Mouse (Mus musculus) heart, adult 11 months (tissue): ENCODE measurements around the gene Olfr420.
A peak's percentile ranks its signal among the peaks of the same experiment; 100 is the strongest.

ENCODE experiments used
- DNase-seq: peaks from one replicate; pipeline ENCODE4 v3.0.0; 2022

Gene Olfr420

DNA sequence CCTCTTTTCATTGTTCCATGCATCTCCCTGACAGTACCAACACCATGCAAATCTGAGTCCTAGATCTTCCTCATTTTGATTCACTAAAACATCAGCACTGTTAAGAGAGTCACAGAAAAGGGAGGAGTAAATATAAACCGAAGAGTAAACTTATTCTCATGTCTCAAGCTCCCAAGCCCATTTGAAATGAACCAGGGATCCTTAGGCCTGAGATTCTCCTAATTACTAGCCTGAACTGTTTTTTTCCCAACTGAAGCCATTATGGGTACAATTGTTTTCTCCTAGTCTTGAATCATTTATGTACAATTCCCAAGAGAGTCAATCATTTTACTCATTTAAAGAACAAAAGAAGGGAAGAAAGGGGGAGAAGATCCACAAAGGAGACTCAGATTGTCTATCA lies at the start of gene Olfr420:
Gene Olfr420 (plus strand): TSS at position 301 of the 400 bp plus-strand sequence.
- DNase-seq = no peak

DNA sequence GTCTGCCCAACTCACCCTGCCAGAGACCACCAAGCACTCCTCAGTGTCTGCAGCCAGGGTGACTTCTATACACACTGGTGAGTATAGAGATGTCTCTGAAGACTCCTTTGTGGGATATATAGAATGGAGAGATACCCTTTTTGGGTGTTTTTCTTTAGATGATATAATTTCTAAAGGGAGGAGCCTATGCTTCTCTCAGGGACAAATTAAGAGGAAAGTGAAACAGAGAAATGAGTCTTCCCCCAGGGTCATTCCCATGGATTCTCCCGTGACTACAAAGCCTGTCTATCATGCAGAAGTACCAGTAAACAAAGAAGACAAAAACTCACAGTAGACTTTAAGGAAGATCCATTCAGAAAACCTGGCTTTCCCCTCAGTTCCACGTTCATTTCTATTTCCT lies 34.4 kb upstream of the Olfr420 start, which contains the start of gene Olfr231:
Gene Olfr231 (minus strand): TSS at position 101 of the 400 bp plus-strand sequence.
- no peak for DNase-seq

DNA sequence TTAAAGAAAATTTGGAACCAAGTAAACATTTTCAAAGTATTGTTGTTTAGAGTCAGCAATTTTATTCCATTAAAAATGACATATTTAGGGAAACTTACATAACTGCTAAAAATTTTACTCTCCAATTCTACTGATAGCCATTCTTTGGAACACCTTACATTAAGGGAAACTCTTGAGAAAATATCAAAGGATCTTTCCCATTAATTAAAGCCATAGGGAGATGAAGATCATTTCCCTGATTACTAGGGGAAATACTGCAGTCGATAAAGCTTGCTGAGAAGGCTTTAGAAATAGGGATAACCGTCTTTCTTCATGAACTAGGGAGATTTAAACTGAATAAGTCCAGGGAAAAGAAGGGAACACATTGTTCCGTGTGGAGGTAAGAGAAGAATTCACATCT lies 24.2 kb upstream of the Olfr420 start, which contains the start of gene Olfr424:
Gene Olfr424 (plus strand): TSS at position 301 of the 400 bp plus-strand sequence.
- DNase-seq = no peak

DNA sequence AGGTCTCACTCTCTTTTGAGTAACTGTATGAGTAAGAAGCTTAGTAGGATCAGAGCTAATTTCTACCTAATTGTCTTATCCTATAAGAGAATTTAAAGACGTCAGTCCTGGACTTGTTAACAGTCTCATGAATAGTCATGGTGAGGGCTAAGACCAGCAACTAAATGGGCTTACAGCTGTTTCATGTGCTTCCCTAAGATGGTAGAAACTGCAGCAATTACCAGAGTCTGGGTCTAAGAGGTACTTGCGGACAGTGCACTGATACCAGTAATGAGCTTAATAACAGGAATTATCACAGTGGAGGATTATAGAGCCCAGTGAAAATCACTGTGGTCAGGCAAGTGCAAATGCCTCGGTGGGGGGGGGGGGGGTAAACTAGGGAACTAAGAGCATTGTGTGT lies 23.4 kb upstream of the Olfr420 start:
- no peak for DNase-seq

DNA sequence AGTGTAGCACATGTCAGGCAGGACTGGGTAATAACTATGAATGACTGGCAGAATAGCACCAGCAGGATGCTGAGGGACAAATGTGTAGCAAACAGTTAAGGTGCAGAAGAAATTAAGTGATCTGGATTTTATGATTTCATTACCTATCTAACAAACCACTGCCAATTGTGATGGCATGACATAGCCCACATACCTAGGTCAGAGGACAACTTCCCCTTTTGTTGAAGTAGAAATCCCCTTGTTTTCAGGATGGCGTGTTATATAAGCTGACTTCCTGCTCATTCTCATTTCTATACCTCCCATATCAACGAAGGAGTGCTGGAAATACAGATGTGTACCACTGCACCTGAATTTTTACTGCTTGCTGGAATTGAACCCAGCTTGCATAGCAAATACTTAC lies 14.0 kb upstream of the Olfr420 start:
- no peak for DNase-seq

DNA sequence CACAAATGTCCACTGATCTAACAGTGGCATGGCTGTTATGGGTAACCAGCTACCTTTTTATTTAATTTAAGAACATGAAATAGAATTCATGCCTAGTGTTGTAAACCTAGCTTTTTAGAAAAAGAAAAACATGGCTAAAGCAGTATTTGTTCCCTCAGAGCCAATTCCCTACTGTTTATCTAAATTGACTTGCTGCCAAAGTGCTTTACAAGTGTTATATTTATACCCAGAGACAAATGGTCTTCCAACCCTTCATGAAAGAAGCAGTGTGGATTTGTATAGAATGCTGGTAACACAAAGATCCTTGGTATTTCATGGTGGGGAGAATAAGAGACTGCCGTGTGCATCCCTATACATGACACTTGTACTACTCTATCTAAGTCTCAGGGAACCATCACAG lies 8.7 kb upstream of the Olfr420 start:
- no peak for DNase-seq

DNA sequence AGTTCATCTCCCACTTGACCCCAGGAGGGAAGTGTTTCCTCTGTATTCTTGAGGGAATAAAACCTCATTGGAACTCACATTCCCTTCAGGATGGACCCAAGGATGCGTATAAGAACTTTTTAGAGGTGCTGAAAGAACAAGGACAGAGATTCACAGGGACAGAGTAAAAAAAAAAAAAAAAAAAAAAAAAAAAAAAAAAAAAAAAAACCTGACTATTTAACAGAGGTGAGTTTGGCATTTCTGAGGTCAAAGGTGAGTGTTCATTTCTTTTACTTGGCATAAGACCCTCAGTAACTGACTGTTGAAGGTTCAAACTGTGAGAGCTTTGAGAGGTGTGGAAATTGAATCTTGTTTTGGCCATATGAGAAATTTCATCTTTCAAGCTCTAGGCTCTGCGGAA lies 6.1 kb upstream of the Olfr420 start:
- no peak for DNase-seq

DNA sequence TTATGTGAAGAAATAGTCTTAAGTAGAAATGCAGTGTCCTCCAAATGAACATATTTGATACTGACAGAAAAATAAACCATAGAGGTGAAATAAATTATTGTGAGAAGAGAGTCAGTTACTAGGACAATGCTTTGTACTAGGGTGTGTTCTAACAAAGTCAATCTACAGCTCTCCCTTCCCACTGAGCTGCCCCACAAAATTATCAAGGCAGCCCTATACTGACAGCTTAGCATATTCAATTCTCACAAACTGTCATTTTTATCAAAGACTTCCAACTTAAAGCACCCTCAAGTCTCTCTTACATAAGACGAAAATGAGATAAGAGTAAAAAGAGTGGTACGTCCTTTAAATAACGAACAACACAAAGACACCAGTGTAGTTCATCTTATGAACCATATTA lies 2.2 kb downstream of the Olfr420 start:
- DNase-seq = no peak

DNA sequence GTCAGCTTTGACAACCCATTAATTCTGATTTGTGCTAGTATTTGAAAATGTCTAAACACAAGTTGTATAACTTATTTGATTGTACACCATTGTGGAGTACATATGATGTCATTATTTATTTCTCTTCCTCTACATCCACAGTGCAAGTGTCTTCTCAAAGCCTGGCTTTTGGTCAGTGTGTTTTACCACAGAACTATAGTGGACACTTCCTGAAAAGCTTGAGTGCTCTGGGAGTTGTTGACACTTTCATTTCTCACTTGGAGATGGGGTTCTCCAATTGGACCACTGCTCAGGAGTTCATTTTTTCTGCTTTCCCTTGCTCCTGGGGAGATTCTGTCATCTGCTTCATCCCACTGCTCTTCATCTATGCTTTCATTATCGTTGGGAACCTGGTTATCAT lies 3.1 kb downstream of the Olfr420 start:
- DNase-seq = no peak

DNA sequence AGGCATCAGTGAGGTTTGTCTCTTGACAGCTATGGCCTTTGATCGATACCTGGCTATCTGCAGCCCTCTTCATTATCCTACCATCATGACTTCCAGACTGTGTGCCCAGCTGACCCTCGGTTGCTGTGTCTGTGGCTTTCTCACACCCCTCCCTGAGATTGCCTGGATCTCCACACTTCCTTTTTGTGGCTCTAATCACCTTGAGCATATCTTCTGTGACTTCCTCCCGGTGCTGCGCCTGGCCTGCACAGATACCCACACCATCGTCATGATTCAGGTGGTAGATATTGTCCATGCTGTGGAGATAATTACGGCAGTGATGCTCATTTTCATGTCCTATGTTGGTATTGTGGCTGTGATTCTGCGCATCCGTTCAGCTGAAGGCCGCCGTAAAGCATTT lies 3.7 kb downstream of the Olfr420 start:
- no peak for DNase-seq

DNA sequence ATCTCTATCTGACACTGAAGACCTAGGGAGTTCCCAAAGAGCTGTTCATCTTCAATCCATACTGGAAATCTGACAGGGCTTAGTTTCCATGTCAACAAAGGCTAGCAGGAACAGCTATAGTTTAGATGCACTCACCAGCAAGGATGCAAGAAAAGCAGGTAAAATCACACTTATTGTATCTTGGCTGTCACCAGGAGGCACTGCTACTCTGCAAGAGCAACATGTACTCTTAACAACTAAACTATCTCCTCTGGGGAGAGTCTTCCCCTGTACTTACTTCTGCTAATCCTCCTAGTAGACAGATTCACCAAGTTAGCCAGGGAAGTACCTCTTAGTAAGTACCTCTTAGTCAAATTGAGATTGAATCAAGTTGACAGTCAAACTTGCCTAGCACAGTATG lies 13.6 kb downstream of the Olfr420 start:
- DNase-seq = no peak

DNA sequence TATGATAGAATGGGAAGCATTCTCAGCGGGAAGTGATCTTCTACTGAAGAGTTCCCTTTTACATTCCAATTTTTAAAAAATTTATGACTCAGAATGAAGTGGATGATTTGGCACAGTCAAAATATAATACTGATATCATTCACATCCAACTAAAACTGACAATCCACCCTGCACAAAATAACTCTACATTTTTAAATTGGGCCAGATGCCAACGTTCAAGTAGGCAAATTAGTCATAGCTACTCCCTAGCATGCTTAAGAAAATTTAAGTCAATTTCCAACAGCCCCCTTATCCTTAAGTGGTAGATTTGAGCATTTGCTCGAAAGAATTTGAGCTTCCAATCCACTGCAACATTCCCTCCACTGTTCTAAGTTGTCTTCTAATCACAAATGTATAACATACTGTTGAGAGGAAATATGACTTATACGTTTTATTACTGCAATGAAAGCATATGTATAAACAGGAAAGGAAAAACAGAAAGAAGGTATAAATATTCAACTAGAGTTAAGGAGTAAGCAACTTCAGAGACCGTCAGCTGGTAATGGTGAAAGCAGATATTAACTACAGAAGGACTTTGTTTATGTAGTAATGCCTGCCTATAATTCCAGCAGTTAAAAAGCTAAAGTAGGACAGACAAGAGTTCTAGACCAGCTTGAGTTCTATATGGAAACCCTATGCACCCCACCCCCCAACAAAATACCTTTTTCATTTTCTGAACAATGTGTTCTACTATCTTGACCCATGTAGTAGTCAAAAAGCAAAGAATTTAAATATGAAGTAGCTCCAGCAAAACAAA lies 15.5 kb downstream of the Olfr420 start:
- no peak for DNase-seq

DNA sequence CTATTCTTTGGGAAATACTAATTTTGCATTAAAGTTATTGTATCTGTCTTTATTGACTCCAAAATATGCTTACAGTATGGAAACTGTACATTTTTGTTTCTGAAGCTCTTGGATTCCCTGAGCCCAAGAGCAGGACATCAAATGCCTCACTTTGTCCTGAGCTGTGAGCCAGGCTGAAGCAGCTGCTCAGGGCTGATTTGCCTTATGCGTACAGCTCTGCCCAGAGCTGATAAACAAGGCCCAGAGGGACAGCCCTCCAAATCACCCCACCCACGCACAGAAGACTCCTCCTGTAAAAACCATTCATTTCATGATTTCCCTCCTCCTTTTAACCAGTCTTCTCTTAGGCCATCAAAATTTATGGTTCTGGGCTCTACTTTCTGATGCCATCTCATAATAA lies 16.1 kb downstream of the Olfr420 start:
- peak; percentile 95 for DNase-seq

DNA sequence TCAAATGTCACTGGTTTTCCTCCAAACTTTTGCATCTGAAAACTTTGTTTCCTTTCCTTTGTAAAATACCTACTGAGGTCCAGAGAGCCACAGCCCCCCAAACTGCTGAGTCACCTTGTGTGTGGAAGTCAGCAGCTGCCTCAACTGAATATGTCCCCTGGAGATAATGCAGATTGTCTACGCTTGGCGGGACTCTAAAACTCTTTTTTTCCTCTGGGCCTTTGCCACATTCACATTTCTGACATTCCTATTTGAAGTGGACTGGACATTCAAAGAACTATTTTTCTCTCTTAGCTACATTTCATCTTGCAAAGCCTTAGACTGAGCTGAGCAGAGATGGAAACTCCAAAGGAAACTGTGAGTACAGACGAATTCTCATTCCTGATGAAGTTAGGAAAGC lies 17.2 kb downstream of the Olfr420 start, which contains the start of gene Spta1:
Gene Spta1 (plus strand): TSS at position 172 of the 400 bp plus-strand sequence.
- peak; percentile 89 for DNase-seq

DNA sequence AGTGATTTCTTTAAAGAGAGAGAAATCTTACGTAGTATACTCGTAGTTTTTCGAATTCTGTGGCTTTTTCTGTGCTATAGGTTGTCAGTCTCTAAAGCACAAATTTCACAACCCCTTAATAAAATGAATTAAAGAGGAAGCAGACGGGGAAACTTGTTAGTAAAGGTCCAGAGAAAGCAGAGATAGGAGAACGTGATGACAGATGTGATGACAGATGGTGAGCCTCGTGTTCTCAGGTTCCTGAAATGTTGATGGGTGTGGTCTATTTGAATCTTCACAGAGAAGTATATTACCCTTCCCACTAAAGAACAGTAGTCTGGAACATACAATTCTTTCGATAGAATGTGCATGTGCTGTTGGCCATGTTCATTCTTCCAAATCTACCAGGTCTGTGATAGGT lies 49.3 kb downstream of the Olfr420 start:
- DNase-seq = no peak
